Mouse (Mus musculus): ENCODE measurements around the gene Irgq.

- TF ChIP-seq CTCF (IDR thresholded peaks at IDR 0.05; ENCODE audit: borderline replicate concordance, insufficient read depth, low read length) (no peak), POLR2A (IDR thresholded peaks at IDR 0.05; ENCODE audit: low read depth, low read length) (no peak)
Measured at GRCm38 (mm10) chr7:24561450-24561849, 31.0 kb downstream of the Irgq start.
